Mouse (Mus musculus): ENCODE data around the gene Prr5.

- peak; percentile 9; the same call in 1 of the 2 replicates for TF ChIP-seq CTCF (IDR thresholded peaks at IDR 0.05; ENCODE audit: low read depth)
- TF ChIP-seq EP300 (IDR thresholded peaks at IDR 0.05; ENCODE audit: low read depth), result no peak
Measured at GRCm38 (mm10) chr15:84674329-84675067, 5.1 kb downstream of the Prr5 start.
